Mouse (Mus musculus) R1 (cell line): ENCODE measurements at regions not wholly inside any gene's neighbourhood (a gene's known extent, or its start where the extent isn't known, plus 50 kb on each side); places are given as distances from the start of the nearest gene placed in this dataset.

Experiments used
- DNase-seq: peaks from one replicate; pipeline ENCODE4 v3.0.0-alpha.2; 2018; ENCODE audit warnings: low read depth, low spot score

GRCm38 (mm10) chr2:108913555-108913954 is 367.0 kb upstream of the Kif18a start:
- no peak for DNase-seq

- DNase-seq, result no peak
Measured at GRCm38 (mm10) chr2:108913967-108914366, 366.6 kb upstream of the Kif18a start.

GRCm38 (mm10) chr2:108919500-108920045 is 361.0 kb upstream of the Kif18a start:
- no peak for DNase-seq

- no peak for DNase-seq
Measured at GRCm38 (mm10) chr2:108920111-108920510, 360.4 kb upstream of the Kif18a start.

- DNase-seq, result peak; percentile 2
Measured at GRCm38 (mm10) chr2:108935981-108936762, 344.4 kb upstream of the Kif18a start.

GRCm38 (mm10) chr2:108980921-108981320 is 299.6 kb upstream of the Kif18a start:
- DNase-seq, result no peak

- no peak for DNase-seq
Measured at GRCm38 (mm10) chr2:109016223-109016622, 264.3 kb upstream of the Kif18a start.

GRCm38 (mm10) chr2:109017018-109017707 is 263.4 kb upstream of the Kif18a start:
- DNase-seq, result no peak

- no peak for DNase-seq
Measured at GRCm38 (mm10) chr2:109038131-109038695, 242.3 kb upstream of the Kif18a start.
